Mouse (Mus musculus) ES-E14 (cell line): ENCODE measurements at regions not wholly inside any gene's neighbourhood (a gene's known extent, or its start where the extent isn't known, plus 50 kb on each side); places are given as distances from the start of the nearest gene placed in this dataset.

Source experiments
- DNase-seq: peaks from one replicate; pipeline ENCODE4 v3.0.0-alpha.2; 2013; ENCODE audit warnings: low read depth, low spot score
- H3K27ac ChIP-seq: 2 replicates; pipeline ENCODE4 v1.5.1; 2012; ENCODE audit warnings: low read depth, mild to moderate bottlenecking, low read length, moderate library complexity, mixed read lengths; ENCODE audit not compliant: poor library complexity, insufficient read depth, severe bottlenecking
- H3K36me3 ChIP-seq: 2 replicates; pipeline ENCODE4 v1.6.1; 2012; ENCODE audit warnings: mild to moderate bottlenecking, low read length, moderate library complexity, mixed read lengths; ENCODE audit not compliant: control insufficient read depth, poor library complexity, insufficient read depth, severe bottlenecking
- H3K4me1 ChIP-seq, 2 experiments: fragments of 150-350 bp in 1 of 2; sonication (generic) in 1 of 2; 2 replicates each; pipeline ENCODE4 v1.6.1; 2012; ENCODE audit warnings: low read length in 2 of 2, mild to moderate bottlenecking in 1 of 2, mixed read lengths in 1 of 2; ENCODE audit not compliant: control insufficient read depth in 2 of 2, insufficient read depth in 2 of 2, poor library complexity in 1 of 2
- H3K4me3 ChIP-seq, 2 experiments: fragments of 150-350 bp in 1 of 2; sonication (generic) in 1 of 2; 2 replicates each; pipeline ENCODE4 v1.5.1; 2012; ENCODE audit warnings: low read length in 2 of 2, low read depth in 1 of 2, mild to moderate bottlenecking in 1 of 2, mixed read lengths in 1 of 2; ENCODE audit not compliant: insufficient read depth in 1 of 2, poor library complexity in 1 of 2, severe bottlenecking in 1 of 2
- H3K9ac ChIP-seq: 2 replicates; pipeline ENCODE4 v1.6.1; 2012; ENCODE audit warnings: low read depth, mild to moderate bottlenecking, low read length, mixed read lengths; ENCODE audit not compliant: poor library complexity, insufficient read depth, severe bottlenecking
- H3K9me3 ChIP-seq: fragments of 150-350 bp; sonication (generic); 2 replicates; pipeline ENCODE4 v1.6.1; 2012; ENCODE audit warnings: low read depth, mild to moderate bottlenecking, low read length; ENCODE audit not compliant: control insufficient read depth, insufficient read depth
- CHD2 ChIP-seq: IDR thresholded peaks from 2 replicates; pipeline ENCODE4 v1.6.1; 2014; ENCODE audit warnings: mild to moderate bottlenecking, low read depth, low read length, inconsistent platforms
- HCFC1 ChIP-seq: IDR thresholded peaks from 2 replicates; pipeline ENCODE4 v1.6.1; 2012; ENCODE audit warnings: low read length, inconsistent platforms, borderline replicate concordance; ENCODE audit not compliant: insufficient read depth
- MAFK ChIP-seq: IDR thresholded peaks from 2 replicates; pipeline ENCODE4 v1.6.1; 2014; ENCODE audit warnings: mild to moderate bottlenecking, low read depth, low read length, inconsistent platforms; ENCODE audit not compliant: insufficient read depth
- ZC3H11A ChIP-seq: IDR thresholded peaks from 2 replicates; pipeline ENCODE4 v1.6.1; 2012; ENCODE audit warnings: low read depth, mild to moderate bottlenecking, inconsistent platforms, low read length, borderline replicate concordance
- ZNF384 ChIP-seq: IDR thresholded peaks from 2 replicates; pipeline ENCODE4 v1.6.1; 2012; ENCODE audit warnings: low read depth, low read length, inconsistent platforms
- in situ Hi-C, 2 experiments: fragments of 600-800 bp; cut with MboI; formaldehyde crosslinking; loops; one replicate each; pipeline ENCODE4 v1.15.1; 2025; ENCODE audit warnings: low sequenced_read_pairs in 2 of 2, inconsistent platforms in 1 of 2; ENCODE audit not compliant: unreplicated experiment in 2 of 2

- TF ChIP-seq ZC3H11A (no peak), ZNF384 (no peak), HCFC1 (no peak), CHD2 (no peak), MAFK (no peak)
- Histone ChIP-seq H3K27ac (no peak overlapping the region), H3K4me3 (no peak overlapping the region), H3K4me1 (no peaks in the 10 kb centered on the region), H3K9me3 (no peaks in the 10 kb centered on the region), H3K9ac (no peak overlapping the region), H3K36me3 (no peaks in the 10 kb centered on the region)
- in situ Hi-C loops, result no loop called here
- no peak for DNase-seq
Measured at GRCm38 (mm10) chr12:65513070-65513469, 287.8 kb downstream of the Wdr20rt start.

GRCm38 (mm10) chr12:65534142-65534690, 308.9 kb downstream of the Wdr20rt start:
- Histone ChIP-seq H3K27ac (no peak overlapping the region), H3K9ac (no peak overlapping the region), H3K4me3 (no peak overlapping the region), H3K9me3 (no peaks in the 10 kb centered on the region), H3K36me3 (no peaks in the 10 kb centered on the region), H3K4me1 (no peaks in the 10 kb centered on the region)
- no peak for DNase-seq
- TF ChIP-seq HCFC1 (no peak), MAFK (no peak), ZNF384 (no peak), CHD2 (no peak), ZC3H11A (no peak)
- in situ Hi-C loops, result no loop called here

DNA sequence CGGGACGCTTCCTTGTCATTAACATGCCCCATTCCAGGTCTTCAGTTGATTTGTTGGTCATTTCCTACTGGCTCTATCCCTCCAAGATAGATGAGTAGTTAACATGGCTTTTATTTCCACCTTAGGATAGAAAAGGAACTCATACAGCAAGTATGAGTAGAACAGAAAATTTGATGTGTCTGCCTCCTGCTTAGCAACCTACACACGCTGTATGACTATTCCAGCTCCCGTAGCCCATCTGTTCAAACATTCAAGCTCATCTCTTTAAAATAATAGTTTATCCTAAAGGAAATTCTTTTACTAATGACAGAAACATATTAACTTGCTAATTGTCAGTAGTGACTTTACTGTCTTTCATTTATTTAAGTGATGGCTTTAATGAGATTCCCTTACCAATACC, 323.0 kb downstream of the Wdr20rt start:
- Histone ChIP-seq H3K36me3 (no peaks in the 10 kb centered on the region), H3K27ac (no peak overlapping the region), H3K4me3 (no peak overlapping the region), H3K4me1 (no peaks in the 10 kb centered on the region), H3K9me3 (no peaks in the 10 kb centered on the region), H3K9ac (no peak overlapping the region)
- no peak for TF ChIP-seq ZC3H11A
- no peak for TF ChIP-seq MAFK
- in situ Hi-C loops, result no loop called here
- no peak for DNase-seq

GRCm38 (mm10) chr12:65552230-65552629, 326.9 kb downstream of the Wdr20rt start:
- H3K4me3 ChIP-seq, result no peak overlapping the region
- H3K9me3 ChIP-seq, result no peaks in the 10 kb centered on the region
- no peak for DNase-seq
- no peak overlapping the region for H3K27ac ChIP-seq
- H3K4me1 ChIP-seq, result no peaks in the 10 kb centered on the region
- in situ Hi-C loops, result no loop called here
- no peak for TF ChIP-seq HCFC1
- H3K36me3 ChIP-seq, result no peaks in the 10 kb centered on the region
- H3K9ac ChIP-seq, result no peak overlapping the region

DNA sequence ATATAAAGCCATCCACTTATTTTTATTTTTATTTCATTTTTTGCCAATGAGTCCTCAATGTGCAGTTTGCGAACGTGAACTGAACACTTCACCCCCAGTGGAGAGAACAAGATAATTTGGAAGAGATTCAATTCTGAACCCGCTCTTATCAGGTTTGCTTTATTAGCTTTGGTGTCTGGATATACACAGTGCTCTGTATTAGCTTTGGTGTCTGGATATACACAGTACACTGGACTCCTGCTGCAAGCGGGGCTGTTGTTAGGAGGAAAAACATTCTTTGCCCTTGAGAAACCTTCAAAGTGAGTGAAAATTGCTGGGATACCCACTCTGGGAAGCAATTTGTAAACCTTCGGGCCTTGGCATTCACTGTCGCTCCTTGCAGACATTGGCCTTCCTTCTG, 333.7 kb downstream of the Wdr20rt start:
- DNase-seq, result no peak
- Histone ChIP-seq H3K27ac (no peak overlapping the region), H3K9ac (no peak overlapping the region), H3K9me3 (no peaks in the 10 kb centered on the region), H3K4me1 (no peaks in the 10 kb centered on the region), H3K36me3 (no peaks in the 10 kb centered on the region), H3K4me3 (no peak overlapping the region)
- in situ Hi-C loops, result no loop called here
- no peak for TF ChIP-seq MAFK
- TF ChIP-seq CHD2, result no peak
- TF ChIP-seq HCFC1, result no peak
- no peak for TF ChIP-seq ZC3H11A
- no peak for TF ChIP-seq ZNF384
